Mouse (Mus musculus) cerebellum, adult 2 months (tissue): ENCODE data around the gene Dlk1.
"Not testable (repeated sequence)": the region's sequence is repeated elsewhere in the genome, so short reads cannot be mapped to it uniquely, and the experiment has no call there.

Source experiments
- CTCF ChIP-seq: fragments of 200-500 bp; IDR thresholded peaks from 2 replicates; pipeline ENCODE4 v1.5.1; 2011; ENCODE audit warnings: low read depth, mild to moderate bottlenecking, control low read depth, low read length, moderate library complexity, borderline replicate concordance; ENCODE audit not compliant: insufficient read depth
- POLR2A ChIP-seq: fragments of 200-500 bp; IDR thresholded peaks from 2 replicates; pipeline ENCODE4 v1.6.1; 2011; ENCODE audit warnings: low read length, control low read depth, borderline replicate concordance; ENCODE audit not compliant: insufficient read depth

DNA sequence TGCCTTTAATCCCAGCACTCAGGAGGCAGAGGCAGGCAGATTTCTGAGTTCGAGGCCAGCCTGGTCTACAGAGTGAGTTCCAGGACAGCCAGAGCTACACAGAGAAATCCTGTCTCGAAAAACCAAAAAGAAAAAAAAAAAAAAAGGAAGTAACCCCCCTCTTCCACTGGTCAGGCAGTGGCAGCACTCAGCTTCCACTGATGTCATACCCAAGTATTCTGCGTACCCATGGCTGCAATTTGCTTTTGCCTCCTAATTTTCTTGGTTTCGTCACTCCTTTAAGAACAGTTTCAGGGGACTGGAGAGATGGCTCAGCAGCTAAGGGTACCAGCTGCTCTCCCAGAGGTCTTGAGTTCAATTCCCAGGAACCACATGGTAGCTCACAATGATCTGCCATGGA is 14.8 kb downstream of the Dlk1 start:
- TF ChIP-seq CTCF, POLR2A: not testable (repeated sequence)
